Mouse (Mus musculus) E14TG2a.4 (cell line): ENCODE results near the gene Cpne5.

Experiments used
- CTCF ChIP-seq: conservative IDR thresholded peaks from 2 replicates; pipeline ENCODE4 v1.5.1; 2014; ENCODE audit warnings: low read length
- NANOG ChIP-seq: IDR thresholded peaks from 2 replicates; pipeline ENCODE4 v1.6.1; 2014; ENCODE audit warnings: borderline replicate concordance, low read length, mixed read lengths

DNA sequence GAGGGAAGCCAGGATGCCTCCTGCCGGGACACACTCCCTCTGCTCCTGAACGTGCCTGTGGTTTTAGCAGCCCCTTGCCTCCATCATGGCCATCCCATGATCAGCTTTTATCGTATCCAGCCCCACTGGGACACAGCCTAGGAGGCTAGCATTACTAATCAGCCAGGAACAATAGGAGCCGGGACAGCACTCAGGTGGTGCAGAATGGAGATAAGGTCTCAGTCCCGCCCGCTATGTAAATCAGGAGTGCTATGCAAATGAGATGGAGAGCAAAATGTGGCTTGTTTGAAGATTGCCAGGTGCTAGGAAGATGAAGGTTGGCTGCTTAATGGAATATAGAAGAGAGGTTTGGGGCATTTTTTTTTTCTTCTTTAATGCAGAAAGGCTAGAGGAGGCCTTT is 72.5 kb downstream of the Cpne5 start:
- TF ChIP-seq CTCF (no peak), NANOG (no peak)
